Mouse (Mus musculus): Measurements from ENCODE around the gene Itih5.

The Itih5 gene

GRCm38 (mm10) chr2:10153201-10154075 is at the start of gene Itih5:
Itih5 (plus strand) TSS chr2:10153571.
- DNase-seq, result peak; percentile 21 to 34

GRCm38 (mm10) chr2:10108535-10109189 is 44.7 kb upstream of the Itih5 start:
- DNase-seq, result no peak

DNA sequence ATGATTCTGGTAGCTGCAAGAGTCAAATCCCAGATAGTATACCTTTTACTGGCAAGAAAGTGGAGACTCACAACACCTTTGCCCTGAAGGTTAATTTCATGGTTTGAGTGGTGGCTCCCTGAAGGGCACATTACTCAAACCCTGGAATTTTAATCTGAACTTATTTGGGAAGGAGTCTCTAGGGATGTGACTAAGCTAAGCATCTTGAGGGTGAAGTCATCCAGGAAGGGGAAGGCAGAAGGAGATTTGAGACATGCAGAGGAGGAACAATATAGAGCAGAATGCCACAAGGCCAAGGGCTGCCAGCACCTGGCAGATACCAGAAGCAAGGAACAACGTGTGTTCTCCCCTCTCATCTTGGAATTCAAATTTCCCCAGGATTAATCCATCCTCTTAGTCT is 34.6 kb upstream of the Itih5 start:
- no peak for DNase-seq

GRCm38 (mm10) chr2:10119276-10119675 is 34.1 kb upstream of the Itih5 start:
- DNase-seq, result no peak

- no peak for DNase-seq
These were observed 31.5 kb upstream of the Itih5 start for GRCm38 (mm10) chr2:10121826-10122225.

- DNase-seq, result no peak
These were observed 27.2 kb upstream of the Itih5 start for GRCm38 (mm10) chr2:10126122-10126521.

DNA sequence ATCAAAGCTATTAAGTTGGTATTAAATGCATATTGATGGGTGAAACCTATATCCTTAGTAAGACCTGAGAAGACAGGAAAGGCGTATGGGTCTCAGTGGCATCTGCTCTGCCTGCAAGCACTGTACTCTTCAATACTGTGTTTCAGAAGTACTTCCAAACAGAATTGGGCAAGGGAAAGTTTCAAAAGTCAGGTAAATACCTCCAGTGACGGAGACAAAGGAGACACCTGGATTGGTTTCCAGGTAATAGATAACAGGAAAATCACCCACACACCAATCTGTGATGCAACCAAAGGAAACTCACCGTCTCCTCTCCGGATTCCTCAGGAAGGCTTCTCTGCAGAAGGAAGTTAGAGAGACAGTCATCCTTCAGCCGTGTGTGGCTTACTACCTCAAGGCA is 25.9 kb upstream of the Itih5 start:
- no peak for DNase-seq

DNA sequence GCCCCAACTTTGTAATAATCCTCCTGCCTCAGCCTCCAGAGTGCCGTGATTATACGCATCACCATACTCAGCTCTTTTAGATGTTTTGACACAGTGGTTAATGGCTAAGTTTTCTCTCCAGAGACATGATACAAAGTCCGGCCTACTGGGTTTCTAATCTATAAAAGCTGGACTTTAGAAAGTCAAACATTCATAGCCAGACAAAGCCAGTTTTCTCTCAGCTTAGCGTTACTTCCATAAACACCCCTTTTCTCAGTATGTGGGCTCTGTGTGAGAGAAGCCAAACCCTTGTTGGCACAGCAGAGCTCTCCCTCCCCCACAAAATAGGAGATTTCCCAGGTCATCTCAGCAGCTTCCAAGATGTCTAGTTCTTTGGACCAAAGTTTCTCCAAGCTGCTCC is 24.8 kb upstream of the Itih5 start:
- no peak for DNase-seq

GRCm38 (mm10) chr2:10130341-10130990 is 22.9 kb upstream of the Itih5 start:
- DNase-seq, result no peak

- DNase-seq, result no peak
These were observed 22.1 kb upstream of the Itih5 start, which contains the start of gene Itih2 for GRCm38 (mm10) chr2:10131296-10131695. Itih2 (minus strand) TSS chr2:10131396.

DNA sequence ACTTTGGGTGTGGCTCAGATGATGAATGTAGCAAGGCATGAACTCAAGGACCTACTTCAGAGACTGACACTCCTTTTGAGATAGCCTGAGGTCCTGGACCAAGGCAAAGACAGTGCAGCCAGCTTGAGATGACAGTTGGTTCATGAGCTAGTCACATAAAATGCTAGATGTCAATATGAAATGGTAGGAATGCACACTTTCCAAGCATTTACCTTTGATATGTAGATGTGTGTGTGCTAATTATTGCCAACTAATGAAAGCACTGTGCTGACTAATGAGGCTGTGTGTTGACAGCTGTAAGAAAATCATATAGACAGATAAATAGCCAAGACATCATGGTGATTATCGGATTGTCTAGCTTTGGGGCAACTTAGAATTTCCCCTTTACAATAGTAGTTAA is 21.2 kb upstream of the Itih5 start:
- no peak for DNase-seq

DNA sequence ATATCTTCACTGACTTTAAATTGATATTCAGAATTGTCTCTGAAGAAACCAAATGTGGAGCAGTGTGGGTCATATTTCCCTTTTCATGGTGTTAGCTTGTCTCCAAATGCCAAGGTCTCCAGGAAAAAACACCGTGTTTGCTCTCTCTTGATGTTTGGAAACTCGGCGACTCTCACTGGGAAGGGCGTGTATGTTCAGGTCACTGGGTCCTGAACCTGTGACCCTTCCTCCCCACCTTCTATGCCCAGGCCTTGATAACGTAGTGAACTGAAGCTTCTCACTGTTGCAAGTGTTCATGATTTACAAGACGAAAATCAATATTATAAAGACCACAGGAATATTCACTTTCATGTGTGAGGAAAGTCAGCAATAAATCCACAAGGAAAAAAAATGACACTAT is 19.4 kb upstream of the Itih5 start:
- no peak for DNase-seq

GRCm38 (mm10) chr2:10137320-10137719 is 16.1 kb upstream of the Itih5 start:
- DNase-seq, result no peak

GRCm38 (mm10) chr2:10140456-10140855 is 12.9 kb upstream of the Itih5 start:
- DNase-seq, result no peak

- DNase-seq, result peak; percentile 26 to 49
These were observed 10.6 kb upstream of the Itih5 start for GRCm38 (mm10) chr2:10142472-10143454.

DNA sequence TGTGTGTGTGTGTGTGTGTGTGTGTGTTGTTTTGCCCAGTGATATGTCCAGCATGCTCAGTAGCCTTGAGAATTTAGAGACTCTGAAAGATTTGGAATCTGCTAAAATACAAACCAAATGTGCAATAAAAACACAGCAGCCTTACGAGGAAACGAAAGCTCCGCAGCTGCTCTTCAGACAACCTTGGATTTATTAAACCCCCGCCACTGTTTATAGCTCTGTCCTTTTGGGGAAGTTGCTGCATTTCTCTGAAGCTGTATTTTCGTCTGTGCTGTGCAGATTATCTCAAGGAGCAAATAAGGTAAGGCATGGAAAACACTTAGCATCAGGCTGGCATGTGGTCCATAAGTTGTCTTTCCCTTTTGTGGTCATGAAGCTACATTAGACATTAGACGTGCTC is 7.9 kb upstream of the Itih5 start:
- DNase-seq, result no peak

- no peak for DNase-seq
These were observed 6.2 kb upstream of the Itih5 start for GRCm38 (mm10) chr2:10147176-10147575.

DNA sequence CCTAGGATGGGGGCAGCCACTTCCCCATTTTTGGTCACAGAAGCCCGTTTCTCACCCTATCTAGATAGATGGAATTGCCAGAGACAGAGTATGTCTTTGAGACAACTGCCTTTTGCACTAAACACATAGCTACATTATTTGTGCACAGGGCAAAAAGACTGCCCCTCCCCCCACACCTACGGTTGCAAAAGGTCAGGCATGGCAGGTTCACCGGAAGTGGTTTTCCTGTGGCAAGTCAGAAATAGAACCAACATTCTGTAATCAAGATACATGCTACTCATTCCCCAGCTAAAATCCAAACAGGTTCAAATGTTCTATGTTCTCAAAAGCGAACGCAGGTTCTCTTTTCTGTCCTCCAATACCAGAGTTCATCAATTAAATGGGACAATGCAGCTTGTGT is 781 bp upstream of the Itih5 start:
- peak; percentile 6 to 17 for DNase-seq

- DNase-seq, result no peak
These were observed 3.8 kb downstream of the Itih5 start for GRCm38 (mm10) chr2:10157184-10157583.

DNA sequence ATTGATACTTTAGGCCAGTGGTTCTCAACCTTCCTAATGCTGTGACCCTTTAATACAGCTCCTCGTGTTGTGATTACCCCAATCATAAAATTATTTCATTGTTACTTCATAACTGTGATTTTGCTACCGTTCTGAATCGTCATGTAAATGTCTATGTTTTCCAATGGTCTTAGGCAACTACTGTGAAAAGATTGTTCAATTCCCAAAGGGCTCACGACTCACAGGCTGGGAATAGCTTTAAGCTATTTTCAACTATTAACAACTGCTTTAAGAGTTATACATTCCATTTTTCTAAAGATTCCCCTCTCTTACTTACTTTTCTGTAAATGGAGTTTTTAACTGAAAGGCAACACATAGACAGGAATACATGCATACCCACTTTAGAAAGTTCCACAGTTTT is 8.6 kb downstream of the Itih5 start:
- DNase-seq, result no peak

DNA sequence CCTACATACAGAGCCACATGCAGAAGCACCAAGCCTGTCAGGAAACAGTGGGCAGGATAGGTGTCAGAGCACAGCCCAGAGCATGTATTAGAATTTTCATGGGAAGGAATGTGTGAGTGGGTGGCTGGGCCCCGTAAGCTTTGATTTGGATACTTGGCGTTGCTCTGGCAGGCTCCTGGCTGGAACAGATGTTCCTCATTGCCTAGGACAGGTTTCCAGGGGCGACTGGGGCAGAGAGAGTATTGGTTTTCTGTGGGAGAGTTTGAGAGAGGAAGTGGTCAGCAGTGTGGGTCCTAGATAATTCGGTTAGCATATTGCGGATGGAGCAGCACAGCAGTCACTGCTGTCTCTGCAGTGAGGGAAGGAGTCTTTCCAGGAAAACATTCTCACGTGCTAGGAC is 13.3 kb downstream of the Itih5 start:
- no peak for DNase-seq

DNA sequence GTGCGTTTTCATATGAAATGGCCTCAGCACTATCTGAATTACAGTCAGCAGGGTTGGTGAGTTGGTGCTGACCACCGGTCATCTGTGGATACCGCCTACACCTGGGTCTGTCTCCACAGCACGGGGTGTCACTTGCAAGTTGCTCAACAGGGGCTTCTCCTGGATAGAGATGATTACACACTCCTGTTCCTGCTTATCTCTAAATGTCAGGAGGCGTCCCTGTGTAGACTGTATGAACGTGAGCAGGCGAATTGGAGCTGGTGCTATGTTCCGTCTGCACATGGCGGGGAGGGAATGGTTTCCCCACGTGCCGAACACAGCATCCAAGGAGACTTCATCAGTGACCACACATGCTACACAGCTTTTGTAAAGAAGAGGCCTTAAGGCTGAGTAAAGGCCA is 13.9 kb downstream of the Itih5 start:
- no peak for DNase-seq

DNA sequence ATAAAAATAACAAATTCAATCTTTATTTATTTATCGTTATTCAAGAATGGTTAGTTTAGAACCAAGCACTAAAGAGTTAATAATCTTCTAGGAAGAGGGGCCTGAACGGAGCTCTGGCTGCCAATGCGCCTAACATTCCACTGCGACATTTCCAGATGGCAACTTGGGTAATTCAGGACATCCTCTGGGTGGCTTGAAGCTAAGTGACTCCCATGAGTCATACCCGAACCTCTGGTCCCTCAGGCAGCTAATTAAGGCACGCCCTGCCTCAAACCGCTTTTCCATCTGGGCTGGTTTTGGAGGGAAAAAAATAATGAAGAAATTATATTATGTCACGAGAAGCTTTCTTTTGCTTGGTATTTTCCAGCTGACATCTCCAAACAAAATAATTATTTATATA is 14.6 kb downstream of the Itih5 start:
- DNase-seq, result no peak

All from thymus, adult 18-20 months (tissue).